Mouse (Mus musculus): ENCODE results near the gene Fmo2. TPM values are rescaled to one million over a fixed set of nuclear protein-coding genes. Genes with fewer than 3 reads are reported as not detected.

Gene Fmo2
- total and polyA plus RNA-seq, 3 experiments, result not detected

- in situ Hi-C loops (cut with MboI; ENCODE audit: low pct_ligation_motif_present, low pct_unique_long_range_greater_than_20kb, low sequenced_read_pairs) (no loop called here), dilution Hi-C loops (cut with MboI; ENCODE audit: extremely low pct_ligation_motif_present, extremely low pct_unique_long_range_greater_than_20kb, low sequenced_read_pairs) (no loop called here)
- Histone ChIP-seq H3K79me2 (replicated peaks; ENCODE audit: control insufficient read depth, extremely low read depth, insufficient read depth, poor library complexity, severe bottlenecking) (no peaks in the 10 kb centered on the region), H3K4me1 (ENCODE audit: control insufficient read depth in 1 of 2, insufficient read depth in 2 of 2) (no peaks in the 10 kb centered on the region), H3K9me3 (replicated peaks; ENCODE audit: low read length) (no peaks in the 10 kb centered on the region), H3K27me3 (replicated peaks) (no peaks in the 10 kb centered on the region), H3K4me2 (ENCODE audit: insufficient read depth, low read depth, poor library complexity, severe bottlenecking) (no peak overlapping the region), H3K9ac (ENCODE audit: insufficient read depth, low read depth) (no peak overlapping the region), H3K4me3 (replicated peaks in 1 of 3; ENCODE audit: low read depth in 2 of 3, low read length in 2 of 3, poor library complexity in 1 of 3) (no peak overlapping the region), H3K27ac (ENCODE audit: insufficient read depth, low read depth) (no peak overlapping the region), H3K36me3 (replicated peaks in 1 of 2; ENCODE audit: control insufficient read depth in 1 of 2, insufficient read depth in 1 of 2, low read length in 1 of 2) (no peaks in the 10 kb centered on the region)
- DNase-seq (ENCODE audit: extremely low read depth), result no peak
- TF ChIP-seq POLR2A (IDR thresholded peaks at IDR 0.05; ENCODE audit: low read depth, low read length) (no peak), BHLHE40 (IDR thresholded peaks at IDR 0.05; ENCODE audit: low read depth, low read length) (no peak), UBTF (IDR thresholded peaks at IDR 0.05; ENCODE audit: low read depth, low read length) (no peak)
Observed at GRCm38 (mm10) chr1:162840211-162840610, 58.3 kb downstream of the Fmo2 start.

- no peaks in the 10 kb centered on the region for H3K27me3 ChIP-seq (replicated peaks)
- no peak overlapping the region for H3K9ac ChIP-seq (ENCODE audit: insufficient read depth, low read depth)
- no peaks in the 10 kb centered on the region for H3K79me2 ChIP-seq (replicated peaks; ENCODE audit: control insufficient read depth, extremely low read depth, insufficient read depth, poor library complexity, severe bottlenecking)
- H3K9me3 ChIP-seq (replicated peaks; ENCODE audit: low read length), result no peaks in the 10 kb centered on the region
- H3K4me3 ChIP-seq (replicated peaks in 1 of 3; ENCODE audit: low read depth in 2 of 3, low read length in 2 of 3, poor library complexity in 1 of 3), result no peak overlapping the region
- H3K27ac ChIP-seq (ENCODE audit: insufficient read depth, low read depth), result no peak overlapping the region
- H3K4me1 ChIP-seq (ENCODE audit: control insufficient read depth in 1 of 2, insufficient read depth in 2 of 2), result no peaks in the 10 kb centered on the region
- TF ChIP-seq ZNF384 (IDR thresholded peaks at IDR 0.05; ENCODE audit: low read depth, low read length) (no peak), CHD2 (IDR thresholded peaks at IDR 0.05; ENCODE audit: low read length) (no peak), POLR2AphosphoS2 (IDR thresholded peaks at IDR 0.05; ENCODE audit: low read depth, low read length) (no peak), PAX5 (IDR thresholded peaks at IDR 0.05; ENCODE audit: low read length) (no peak), ZMIZ1 (IDR thresholded peaks at IDR 0.05; ENCODE audit: low read depth, low read length) (no peak), JUN (IDR thresholded peaks at IDR 0.05; ENCODE audit: insufficient read depth, low read depth, low read length) (no peak), ZKSCAN1 (IDR thresholded peaks at IDR 0.05; ENCODE audit: borderline replicate concordance, low read depth, low read length) (no peak), EP300 (IDR thresholded peaks at IDR 0.05; ENCODE audit: low read length) (no peak), USF2 (conservative IDR thresholded peaks at IDR 0.05; ENCODE audit: low read depth, low read length) (no peak), UBTF (IDR thresholded peaks at IDR 0.05; ENCODE audit: low read depth, low read length) (no peak), MAZ (IDR thresholded peaks at IDR 0.05; ENCODE audit: low read depth, low read length) (no peak), POLR2A (IDR thresholded peaks at IDR 0.05; ENCODE audit: low read depth, low read length) (no peak), GABPA (IDR thresholded peaks at IDR 0.05; ENCODE audit: insufficient replicate concordance, low read depth, low read length) (no peak), MYC (IDR thresholded peaks at IDR 0.05; ENCODE audit: low read depth, low read length) (no peak), MXI1 (IDR thresholded peaks at IDR 0.05; ENCODE audit: low read depth, low read length) (no peak), HCFC1 (IDR thresholded peaks at IDR 0.05; ENCODE audit: low read depth, low read length) (no peak), MEF2A (IDR thresholded peaks at IDR 0.05; ENCODE audit: borderline replicate concordance, low read depth, low read length) (no peak)
- in situ Hi-C loops (cut with MboI; ENCODE audit: low pct_ligation_motif_present, low pct_unique_long_range_greater_than_20kb, low sequenced_read_pairs) (no loop called here), dilution Hi-C loops (cut with MboI; ENCODE audit: extremely low pct_ligation_motif_present, extremely low pct_unique_long_range_greater_than_20kb, low sequenced_read_pairs) (no loop called here)
- no peak overlapping the region for H3K4me2 ChIP-seq (ENCODE audit: insufficient read depth, low read depth, poor library complexity, severe bottlenecking)
- no peaks in the 10 kb centered on the region for H3K36me3 ChIP-seq (replicated peaks in 1 of 2; ENCODE audit: control insufficient read depth in 1 of 2, insufficient read depth in 1 of 2, low read length in 1 of 2)
- no peak for DNase-seq (ENCODE audit: extremely low read depth)
Observed at GRCm38 (mm10) chr1:162838976-162839375, 59.5 kb downstream of the Fmo2 start.

Measured in CH12.LX (cell line).